Mouse (Mus musculus) liver, postnatal 0 days (tissue): ENCODE measurements around the gene Wipf2. TPM values are rescaled to one million over a fixed set of nuclear protein-coding genes. Genes with fewer than 3 reads are reported as not detected.
A peak's percentile ranks its signal among the peaks of the same experiment; 100 is the strongest.

Source experiments
- ATAC-seq: fragments of 200-750 bp; cut with Nextera tagmentation; 2 replicates; pipeline ENCODE4 v1.8.0; 2017; ENCODE audit warnings: mild to moderate bottlenecking, moderate library complexity
- DNase-seq: peaks from one replicate; pipeline ENCODE4 v3.0.0-alpha.2; 2016
- H3K27ac ChIP-seq: fragments of 300-500 bp; sonication (generic); 2 replicates; pipeline ENCODE4 v1.5.1; 2014; ENCODE audit warnings: antibody characterized with exemption, moderate library complexity, mild to moderate bottlenecking, low read depth
- H3K27me3 ChIP-seq: fragments of 300-500 bp; sonication (generic); 2 replicates; pipeline ENCODE4 v1.6.1; 2014; ENCODE audit warnings: low read length, control low read depth, mixed read lengths; ENCODE audit not compliant: insufficient read depth
- H3K36me3 ChIP-seq: fragments of 300-500 bp; sonication (generic); replicated peaks from 2 replicates; pipeline ENCODE4 v1.6.1; 2014; ENCODE audit warnings: mild to moderate bottlenecking, control low read depth, low read length, moderate library complexity, mixed read lengths; ENCODE audit not compliant: insufficient read depth
- H3K4me1 ChIP-seq: fragments of 300-500 bp; sonication (generic); 2 replicates; pipeline ENCODE4 v1.6.1; 2014; ENCODE audit warnings: antibody characterized with exemption, mild to moderate bottlenecking, control low read depth; ENCODE audit not compliant: insufficient read depth
- H3K4me2 ChIP-seq: fragments of 300-500 bp; sonication (generic); 2 replicates; pipeline ENCODE4 v1.6.1; 2014; ENCODE audit warnings: low read depth, mild to moderate bottlenecking, low read length, moderate library complexity, mixed read lengths
- H3K4me3 ChIP-seq: fragments of 300-500 bp; sonication (generic); 2 replicates; pipeline ENCODE4 v1.5.1; 2014; ENCODE audit warnings: low read depth, low read length
- H3K9ac ChIP-seq: fragments of 300-500 bp; sonication (generic); replicated peaks from 2 replicates; pipeline ENCODE4 v1.6.1; 2014; ENCODE audit warnings: mild to moderate bottlenecking, moderate library complexity
- H3K9me3 ChIP-seq: fragments of 300-500 bp; sonication (generic); 2 replicates; pipeline ENCODE4 v1.6.1; 2016; ENCODE audit warnings: mild to moderate bottlenecking, control low read depth, low read length, mixed read lengths
- CTCF ChIP-seq: sonication (generic); IDR thresholded peaks from 2 replicates; pipeline ENCODE4 v1.5.1; 2016; ENCODE audit warnings: antibody characterized with exemption, low read depth
- EP300 ChIP-seq: IDR thresholded peaks from 2 replicates; pipeline ENCODE4 v1.6.1; 2016; ENCODE audit warnings: antibody characterized with exemption, low read depth, mild to moderate bottlenecking
- WGBS: fragments of 180-500 bp; shearing (Covaris S2); extraction: QIAGEN DNeasy Blood & Tissue Kit; methylation state at CpG from one replicate; pipeline ENCODE4 v1.1.7; 2014; ENCODE audit not compliant: insufficient replicate concordance; 5-methylcytosine and 5-hydroxymethylcytosine counted together
- polyA plus RNA-seq: library from polyadenylated mRNA; unstranded; fragments of >200 nt; fragmentation: Nextera tagmentation; extraction: Ambion mirVana; gene quantifications from 2 replicates; pipeline ENCODE4 v1.2.1, GENCODE M21; 2015

The Wipf2 gene
- polyA plus RNA-seq, 1 experiment from 2014 or later: 1.2 TPM

DNA sequence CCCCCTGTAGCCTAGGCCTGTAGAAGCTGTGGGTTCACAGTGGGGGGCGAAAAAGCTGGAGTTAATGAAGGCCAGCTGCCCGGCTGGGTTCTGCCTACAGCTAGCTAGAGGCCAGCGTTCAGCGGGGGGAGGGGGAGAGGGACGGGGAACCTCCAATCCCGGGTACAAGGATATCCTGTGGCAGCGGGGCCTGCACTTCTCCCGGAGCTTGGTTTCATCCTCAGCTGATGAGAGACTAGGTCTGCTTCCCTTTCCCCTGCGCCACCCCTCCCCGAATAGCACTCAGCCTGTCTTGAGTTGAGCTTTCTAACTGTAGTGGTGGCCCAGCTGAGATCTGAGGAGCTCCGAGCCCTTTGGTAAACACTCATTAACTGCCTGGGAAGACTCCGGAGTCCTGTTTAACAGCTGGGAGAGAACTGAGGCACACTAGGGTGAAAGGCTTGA is 62.5 kb downstream of the Wipf2 start:
- Histone ChIP-seq H3K27ac (no peak overlapping the region; the same call in 1 of the 2 replicates), H3K9me3 (no peaks in the 10 kb centered on the region), H3K4me2 (no peak overlapping the region), H3K4me3 (no peak overlapping the region), H3K9ac (no peak overlapping the region), H3K4me1 (peaks cover 41% of the 10 kb centered on the region), H3K27me3 (0 out of 2 replicates have a peak, but pooled peaks cover 8% of the 10 kb centered on the region), H3K36me3 (peaks cover 7% of the 10 kb centered on the region)
- DNase-seq (peak; percentile 57), ATAC-seq (0 out of 2 replicates have a peak, but pooled peaks have one; percentile 9)
- 25% methylated on average over 12 of the region's 12 CpGs for WGBS
- TF ChIP-seq CTCF: no peak
- TF ChIP-seq EP300: no peak

DNA sequence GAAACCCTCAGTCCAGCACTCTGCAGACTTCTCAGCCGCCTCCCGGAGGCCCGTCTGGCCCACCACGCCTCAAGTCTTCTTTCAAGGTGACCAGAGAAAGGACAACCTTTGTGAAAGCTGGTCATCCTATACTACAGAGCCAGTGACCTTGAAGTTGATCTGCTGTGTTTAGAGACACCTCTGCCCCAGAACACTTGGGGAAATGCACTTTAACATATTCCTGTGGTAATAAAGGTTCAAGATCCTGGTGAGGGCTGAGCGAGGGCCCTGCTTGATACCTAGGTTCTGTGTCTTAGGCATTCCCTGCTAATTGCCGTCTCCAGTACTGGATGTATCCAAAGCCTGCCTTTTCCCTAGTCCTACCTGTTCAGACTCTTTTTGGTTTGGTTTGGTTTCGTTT is 63.1 kb downstream of the Wipf2 start:
- Histone ChIP-seq H3K4me2 (no peak overlapping the region), H3K27ac (no peak overlapping the region; the same call in 1 of the 2 replicates), H3K4me3 (no peak overlapping the region), H3K36me3 (peaks cover 5% of the 10 kb centered on the region), H3K9me3 (no peaks in the 10 kb centered on the region), H3K27me3 (0 out of 2 replicates have a peak, but pooled peaks cover 10% of the 10 kb centered on the region), H3K4me1 (peaks cover 46% of the 10 kb centered on the region), H3K9ac (no peak overlapping the region)
- no peak for ATAC-seq
- WGBS: 79% methylated on average over 7 of the region's 7 CpGs
- DNase-seq: no peak
- no peak for TF ChIP-seq EP300
- TF ChIP-seq CTCF: no peak

DNA sequence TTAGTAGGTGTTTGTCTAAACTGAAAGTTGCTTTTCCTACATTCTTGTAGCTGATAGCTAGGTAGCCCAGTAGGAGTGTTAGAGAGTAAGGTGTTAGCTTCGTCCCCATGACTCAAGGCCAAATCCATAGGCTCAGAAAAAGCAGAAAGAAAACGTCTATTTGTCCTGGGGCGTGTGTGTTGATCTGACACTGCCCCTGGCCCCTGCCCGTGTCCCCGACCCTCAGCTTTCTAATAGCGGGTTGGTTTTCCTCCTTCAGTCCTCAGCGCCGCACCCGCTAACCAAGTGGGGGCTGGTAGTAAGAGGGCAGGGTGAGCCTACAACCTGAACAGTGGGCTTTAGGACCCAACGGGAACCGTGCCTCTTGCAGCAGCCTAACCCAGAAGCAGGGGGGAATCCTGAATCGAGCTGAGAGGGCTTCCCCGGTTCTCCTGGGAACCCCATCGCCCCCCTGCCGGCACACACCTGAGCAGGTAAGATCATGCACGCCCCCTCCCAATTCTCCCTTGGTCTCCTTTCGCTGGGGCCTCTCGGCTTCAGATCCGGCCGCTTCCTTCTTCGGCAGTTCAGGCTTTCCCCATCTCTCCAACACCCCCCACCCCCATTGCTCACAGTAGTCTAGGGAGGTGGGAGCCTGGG is 64.1 kb downstream of the Wipf2 start, which contains the start of gene Rara:
Gene Rara (plus strand): TSS at position 381 of the 639 bp plus-strand sequence.
- peak within 1 kb of the TSS; percentile 30; the same call in 1 of the 2 replicates for H3K4me3 ChIP-seq
- no peaks in the 10 kb centered on the region; the same call in 1 of the 2 replicates for H3K36me3 ChIP-seq
- DNase-seq: no peak
- H3K9me3 ChIP-seq: no peaks in the 10 kb centered on the region
- H3K4me1 ChIP-seq: peaks cover 51% of the 10 kb centered on the region
- no peak for TF ChIP-seq CTCF
- no peak for TF ChIP-seq EP300
- H3K27ac ChIP-seq: no peak within 1 kb of the TSS
- H3K4me2 ChIP-seq: peak within 1 kb of the TSS; percentile 71
- WGBS: 14% methylated on average over 20 of the region's 21 CpGs
- ATAC-seq: no peak
- H3K9ac ChIP-seq: peak within 1 kb of the TSS; percentile 38
- H3K27me3 ChIP-seq: 0 out of 2 replicates have a peak, but pooled peaks cover 10% of the 10 kb centered on the region

DNA sequence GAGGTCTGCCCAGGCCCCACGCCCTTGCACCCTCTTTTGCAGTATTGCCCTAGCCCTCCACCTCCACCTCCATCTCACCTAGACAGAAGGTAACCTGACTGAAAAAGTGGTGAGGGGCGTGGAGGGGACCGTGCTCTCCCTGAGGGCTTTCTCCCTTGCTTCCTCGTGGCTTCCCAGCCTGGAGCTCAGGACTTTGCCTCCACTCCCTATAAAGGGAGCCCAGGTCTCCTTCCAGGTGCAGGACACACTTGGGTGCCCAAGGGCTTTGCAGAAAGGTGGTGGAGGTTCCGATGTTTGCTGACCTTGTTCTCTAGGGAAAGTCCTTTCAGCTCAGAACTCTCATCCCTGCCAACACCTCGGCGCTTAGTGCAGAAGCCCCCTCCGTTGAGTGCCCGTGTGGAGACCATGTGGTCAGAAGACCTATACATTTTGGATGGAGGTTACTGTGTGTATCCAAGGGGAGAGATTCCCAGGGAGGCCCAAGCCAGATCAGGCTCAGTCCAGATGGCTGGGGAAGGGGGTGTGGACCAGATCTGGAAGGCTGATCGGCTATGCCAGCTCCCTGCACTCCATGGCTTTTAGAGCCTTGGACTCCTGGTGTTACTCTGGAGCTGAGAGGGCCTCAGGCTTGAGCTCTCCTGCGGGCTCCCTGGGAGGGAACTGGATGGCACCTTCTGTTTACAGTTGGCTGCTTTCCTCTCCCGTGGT is 64.9 kb downstream of the Wipf2 start:
- H3K27me3 ChIP-seq: peaks cover 12% of the 10 kb centered on the region; the same call in 1 of the 2 replicates
- no peaks in the 10 kb centered on the region; the same call in 1 of the 2 replicates for H3K36me3 ChIP-seq
- peak overlapping the region; percentile 71 for H3K4me2 ChIP-seq
- TF ChIP-seq CTCF (no peak), EP300 (no peak)
- 37% methylated on average over 12 of the region's 12 CpGs for WGBS
- ATAC-seq (no peak), DNase-seq (no peak)
- H3K9ac ChIP-seq: peak overlapping the region; percentile 38; the same call in 1 of the 2 replicates
- H3K4me1 ChIP-seq: peaks cover 53% of the 10 kb centered on the region
- no peaks in the 10 kb centered on the region for H3K9me3 ChIP-seq
- H3K27ac ChIP-seq: no peak overlapping the region
- peak overlapping the region; percentile 30; the same call in 1 of the 2 replicates for H3K4me3 ChIP-seq

DNA sequence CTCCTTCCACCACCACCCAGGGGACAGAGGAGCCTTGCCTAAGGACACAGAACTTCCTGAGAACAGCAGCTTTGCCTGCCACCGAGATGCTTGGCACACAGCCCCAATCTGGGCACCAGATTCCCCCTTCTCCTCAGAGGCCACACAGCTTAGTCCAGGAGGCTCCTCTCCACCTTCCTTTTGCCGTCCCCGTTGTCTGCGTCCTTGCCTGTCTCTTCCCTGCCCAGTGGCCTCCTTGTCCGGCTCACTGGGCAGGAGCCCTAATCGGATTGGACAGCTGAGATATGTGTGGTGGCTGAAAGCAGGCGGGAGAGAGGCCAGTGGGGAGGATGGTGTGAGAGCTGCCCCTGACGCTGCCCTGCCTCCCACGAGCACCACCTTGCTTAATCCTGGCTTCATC is 66.1 kb downstream of the Wipf2 start:
- no peak for TF ChIP-seq EP300
- no peak for TF ChIP-seq CTCF
- Histone ChIP-seq H3K4me2 (no peak overlapping the region), H3K36me3 (no peaks in the 10 kb centered on the region), H3K27ac (0 out of 2 replicates have a peak overlapping the region, but pooled peaks have one; percentile 16), H3K27me3 (peaks cover 13% of the 10 kb centered on the region; the same call in 1 of the 2 replicates), H3K4me3 (no peak overlapping the region), H3K4me1 (peaks cover 49% of the 10 kb centered on the region), H3K9me3 (no peaks in the 10 kb centered on the region), H3K9ac (no peak overlapping the region)
- ATAC-seq (no peak), DNase-seq (no peak)
- WGBS: 42% methylated on average over 9 of the region's 9 CpGs

DNA sequence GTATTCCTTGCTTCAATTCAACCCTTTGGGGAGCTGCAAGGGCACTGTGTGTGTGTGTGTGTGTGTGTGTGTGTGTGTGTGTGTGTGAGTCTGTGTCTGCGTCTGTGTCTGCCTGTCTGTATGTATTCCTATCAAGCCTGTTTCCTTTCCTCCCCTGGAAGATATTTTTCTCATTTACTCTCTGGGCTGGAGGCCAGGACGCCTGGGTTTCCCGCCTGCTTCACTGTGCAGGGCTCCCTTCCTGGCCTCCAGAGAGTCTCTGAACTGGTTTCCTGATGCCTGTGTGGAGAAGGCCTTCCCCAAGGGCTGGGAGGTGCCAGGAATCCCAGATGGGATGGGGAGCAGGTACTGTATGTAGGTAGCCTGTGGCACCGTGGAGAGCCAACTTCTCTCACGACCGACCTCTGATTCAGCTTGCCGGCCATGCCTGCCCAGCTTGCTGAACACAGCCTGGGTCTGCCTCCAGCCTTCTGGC is 66.7 kb downstream of the Wipf2 start:
- ATAC-seq (no peak), DNase-seq (no peak)
- no peak overlapping the region for H3K4me2 ChIP-seq
- 0 out of 2 replicates have a peak overlapping the region, but pooled peaks have one; percentile 16 for H3K27ac ChIP-seq
- H3K4me3 ChIP-seq: no peak overlapping the region
- H3K9ac ChIP-seq: no peak overlapping the region
- peaks cover 13% of the 10 kb centered on the region; the same call in 1 of the 2 replicates for H3K27me3 ChIP-seq
- peaks cover 42% of the 10 kb centered on the region for H3K4me1 ChIP-seq
- TF ChIP-seq CTCF (no peak), EP300 (no peak)
- WGBS: 56% methylated on average over 7 of the region's 7 CpGs
- no peaks in the 10 kb centered on the region for H3K36me3 ChIP-seq
- no peaks in the 10 kb centered on the region for H3K9me3 ChIP-seq
